Mouse (Mus musculus): ENCODE results near the gene Il2.

- TF ChIP-seq CTCF (IDR thresholded peaks at IDR 0.05; ENCODE audit: control insufficient read depth, insufficient read depth, insufficient read length) (no peak), MYOD1 (IDR thresholded peaks at IDR 0.05; ENCODE audit: control insufficient read depth, insufficient read length, low read depth) (no peak)
Observed at GRCm38 (mm10) chr3:37139192-37139591, 13.4 kb upstream of the Il2 start.

All from C2C12 (cell line).